Mouse (Mus musculus) kidney, embryonic 15.5 days (tissue): ENCODE results near the gene Znrf1. TPM values are rescaled to one million over a fixed set of nuclear protein-coding genes. Genes with fewer than 3 reads are reported as not detected.
A peak's percentile ranks its signal among the peaks of the same experiment; 100 is the strongest.

Experiments
- ATAC-seq: fragments of 200-750 bp; cut with Nextera tagmentation; replicated peaks from 2 replicates; pipeline ENCODE4 v1.8.0; 2017; ENCODE audit warnings: moderate TSS enrichment; ENCODE audit not compliant: low FRiP score
- H3K27ac ChIP-seq: fragments of 300-500 bp; sonication (generic); 2 replicates; pipeline ENCODE4 v1.5.1; 2015; ENCODE audit warnings: mild to moderate bottlenecking, inconsistent platforms
- H3K27me3 ChIP-seq: fragments of 300-500 bp; sonication (generic); 2 replicates; pipeline ENCODE4 v1.6.1; 2015; ENCODE audit warnings: inconsistent platforms
- H3K36me3 ChIP-seq: fragments of 300-500 bp; sonication (generic); 2 replicates; pipeline ENCODE4 v1.6.1; 2015; ENCODE audit warnings: inconsistent platforms
- H3K4me1 ChIP-seq: fragments of 300-500 bp; sonication (generic); 2 replicates; pipeline ENCODE4 v1.6.1; 2015; ENCODE audit warnings: inconsistent platforms
- H3K4me2 ChIP-seq: fragments of 300-500 bp; sonication (generic); 2 replicates; pipeline ENCODE4 v1.6.1; 2015; ENCODE audit warnings: moderate library complexity, mild to moderate bottlenecking, inconsistent platforms
- H3K4me3 ChIP-seq: fragments of 300-500 bp; sonication (generic); replicated peaks from 2 replicates; pipeline ENCODE4 v1.5.1; 2015; ENCODE audit warnings: mild to moderate bottlenecking, inconsistent platforms
- H3K9ac ChIP-seq: fragments of 300-500 bp; sonication (generic); 2 replicates; pipeline ENCODE4 v1.6.1; 2015; ENCODE audit warnings: mild to moderate bottlenecking, inconsistent platforms
- H3K9me3 ChIP-seq: fragments of 300-500 bp; sonication (generic); replicated peaks from 2 replicates; pipeline ENCODE4 v1.6.1; 2016; ENCODE audit warnings: inconsistent platforms
- WGBS: fragments of 180-500 bp; shearing (Covaris S2); methylation state at CpG from one replicate; pipeline ENCODE4 v1.1.7; 2015; ENCODE audit warnings: mixed read lengths; 5-methylcytosine and 5-hydroxymethylcytosine counted together
- polyA plus RNA-seq: library from polyadenylated mRNA; unstranded; fragments of >200 nt; fragmentation: Nextera tagmentation; extraction: Ambion mirVana; gene quantifications from 2 replicates; pipeline ENCODE4 v1.2.1, GENCODE M21; 2015

Gene Znrf1
- polyA plus RNA-seq, 1 experiment from 2014 or later, result 28.6 TPM

DNA sequence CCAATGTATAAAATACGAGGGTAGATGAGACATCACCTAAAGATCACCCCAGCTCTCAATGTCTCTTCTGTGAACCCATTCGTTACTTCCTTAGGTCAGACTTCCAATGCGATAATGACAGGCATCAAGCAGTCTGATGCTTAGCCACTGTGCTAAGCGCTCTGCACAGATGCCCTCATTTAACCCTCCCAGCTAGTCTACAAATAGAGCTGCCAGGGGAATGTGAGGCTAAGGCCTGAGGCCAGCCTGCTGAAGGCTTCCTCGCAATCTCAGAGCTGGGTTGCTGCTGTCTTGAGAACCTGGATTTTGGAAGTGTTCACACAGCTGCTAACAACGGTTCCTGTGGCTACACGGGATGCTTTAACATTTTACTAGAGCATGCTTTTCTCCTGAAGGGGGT, 23.0 kb upstream of the Znrf1 start:
- 83% methylated on average over 7 of the region's 7 CpGs for WGBS
- no peak for ATAC-seq
- no peak overlapping the region for H3K9ac ChIP-seq
- H3K4me2 ChIP-seq, result no peak overlapping the region
- H3K9me3 ChIP-seq, result no peaks in the 10 kb centered on the region
- no peak overlapping the region for H3K27ac ChIP-seq
- H3K27me3 ChIP-seq, result no peaks in the 10 kb centered on the region
- H3K4me3 ChIP-seq, result no peak overlapping the region
- peaks cover 16% of the 10 kb centered on the region; the same call in 1 of the 2 replicates for H3K4me1 ChIP-seq
- peaks cover 5% of the 10 kb centered on the region; the same call in 1 of the 2 replicates for H3K36me3 ChIP-seq

- H3K27ac ChIP-seq, result no peak overlapping the region
- no peak for ATAC-seq
- H3K4me2 ChIP-seq, result no peak overlapping the region
- no peaks in the 10 kb centered on the region for H3K9me3 ChIP-seq
- 89% methylated on average over 8 of the region's 8 CpGs for WGBS
- no peak overlapping the region for H3K9ac ChIP-seq
- peaks cover 5% of the 10 kb centered on the region; the same call in 1 of the 2 replicates for H3K36me3 ChIP-seq
- H3K4me1 ChIP-seq, result peaks cover 16% of the 10 kb centered on the region; the same call in 1 of the 2 replicates
- H3K27me3 ChIP-seq, result no peaks in the 10 kb centered on the region
- no peak overlapping the region for H3K4me3 ChIP-seq
These were observed 22.5 kb upstream of the Znrf1 start for GRCm38 (mm10) chr8:111513446-111513845.

- H3K9ac ChIP-seq, result no peak overlapping the region
- peaks cover 5% of the 10 kb centered on the region for H3K36me3 ChIP-seq
- H3K4me3 ChIP-seq, result no peak overlapping the region
- 0 out of 2 replicates have a peak overlapping the region, but pooled peaks have one; percentile 7 for H3K27ac ChIP-seq
- H3K9me3 ChIP-seq, result no peaks in the 10 kb centered on the region
- WGBS, result 55% methylated on average over 7 of the region's 7 CpGs
- H3K4me2 ChIP-seq, result no peak overlapping the region
- H3K4me1 ChIP-seq, result peaks cover 9% of the 10 kb centered on the region
- ATAC-seq, result peak; percentile 43; the same call in 1 of the 2 replicates
- no peaks in the 10 kb centered on the region for H3K27me3 ChIP-seq
These were observed 19.4 kb upstream of the Znrf1 start for GRCm38 (mm10) chr8:111516451-111517035.

DNA sequence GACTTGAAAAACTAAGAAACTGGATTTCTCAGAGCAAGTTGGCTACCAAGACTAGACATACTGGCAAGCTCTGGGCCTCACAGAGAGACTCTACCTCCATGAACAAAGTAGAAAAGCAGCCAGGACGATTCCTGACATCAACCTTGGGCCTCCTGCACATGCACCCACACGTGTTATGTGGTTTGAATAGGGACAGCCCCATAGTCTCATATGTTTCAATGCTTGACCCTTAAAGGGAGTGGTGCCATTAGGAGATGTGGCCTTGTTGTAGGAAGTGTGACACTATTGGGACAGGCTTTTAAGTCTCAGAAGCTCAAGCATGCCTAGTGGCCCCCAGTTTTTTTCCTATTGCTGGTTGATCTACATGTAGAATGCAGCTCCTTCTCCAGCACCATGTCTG, 18.4 kb upstream of the Znrf1 start:
- Histone ChIP-seq H3K27ac (no peak overlapping the region), H3K36me3 (peaks cover 5% of the 10 kb centered on the region), H3K27me3 (no peaks in the 10 kb centered on the region), H3K4me2 (no peak overlapping the region), H3K9ac (no peak overlapping the region), H3K9me3 (no peaks in the 10 kb centered on the region), H3K4me3 (no peak overlapping the region), H3K4me1 (peaks cover 11% of the 10 kb centered on the region)
- ATAC-seq, result no peak
- WGBS, result 79% methylated on average over 2 of the region's 2 CpGs

DNA sequence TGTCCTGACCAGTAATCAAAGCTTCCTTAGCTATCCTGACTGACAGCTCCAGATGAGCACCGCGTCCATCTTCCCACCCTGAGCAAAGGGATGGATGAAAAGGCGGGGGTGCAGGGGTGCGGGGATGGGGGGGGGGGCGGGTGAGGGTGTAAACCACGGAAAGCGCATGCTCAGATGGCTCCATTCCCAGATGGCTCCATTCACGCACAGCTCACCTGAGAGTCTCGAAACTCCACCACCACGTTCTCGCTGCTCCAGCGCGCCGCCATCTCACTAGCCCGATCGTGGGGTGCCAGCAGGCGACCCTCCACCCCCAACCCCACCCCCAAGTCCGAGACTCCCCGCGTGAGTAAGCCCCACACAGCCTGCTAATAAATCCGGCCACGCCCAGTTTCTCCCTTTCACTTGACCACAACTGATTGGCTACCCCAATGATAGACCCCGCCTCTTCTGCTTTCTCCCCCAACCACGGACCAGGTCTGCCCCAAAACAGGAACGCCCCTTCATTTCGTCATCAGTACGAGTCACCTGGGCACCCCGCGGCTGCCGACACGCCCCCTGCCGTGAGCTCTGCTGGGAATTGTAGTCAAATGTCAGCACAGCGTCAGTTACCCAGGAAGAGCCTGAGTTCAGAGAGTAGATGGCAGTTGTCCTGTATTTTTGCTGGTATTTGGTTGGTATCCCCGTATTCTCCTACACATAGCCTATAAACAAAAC, 14.0 kb upstream of the Znrf1 start, which contains the start of gene Wdr59:
Gene Wdr59 (minus strand): TSS at position 380 of the 717 bp plus-strand sequence.
- ATAC-seq, result peak; percentile 99
- Histone ChIP-seq H3K36me3 (no peaks in the 10 kb centered on the region; the same call in 1 of the 2 replicates), H3K27me3 (no peaks in the 10 kb centered on the region), H3K4me1 (peaks cover 11% of the 10 kb centered on the region), H3K9me3 (no peaks in the 10 kb centered on the region), H3K4me3 (peak within 1 kb of the TSS; percentile 81), H3K27ac (peak within 1 kb of the TSS; percentile 13; the same call in 1 of the 2 replicates), H3K9ac (peak within 1 kb of the TSS; percentile 59), H3K4me2 (peak within 1 kb of the TSS; percentile 68)
- under 1% methylated on average over 34 of the region's 34 CpGs for WGBS

DNA sequence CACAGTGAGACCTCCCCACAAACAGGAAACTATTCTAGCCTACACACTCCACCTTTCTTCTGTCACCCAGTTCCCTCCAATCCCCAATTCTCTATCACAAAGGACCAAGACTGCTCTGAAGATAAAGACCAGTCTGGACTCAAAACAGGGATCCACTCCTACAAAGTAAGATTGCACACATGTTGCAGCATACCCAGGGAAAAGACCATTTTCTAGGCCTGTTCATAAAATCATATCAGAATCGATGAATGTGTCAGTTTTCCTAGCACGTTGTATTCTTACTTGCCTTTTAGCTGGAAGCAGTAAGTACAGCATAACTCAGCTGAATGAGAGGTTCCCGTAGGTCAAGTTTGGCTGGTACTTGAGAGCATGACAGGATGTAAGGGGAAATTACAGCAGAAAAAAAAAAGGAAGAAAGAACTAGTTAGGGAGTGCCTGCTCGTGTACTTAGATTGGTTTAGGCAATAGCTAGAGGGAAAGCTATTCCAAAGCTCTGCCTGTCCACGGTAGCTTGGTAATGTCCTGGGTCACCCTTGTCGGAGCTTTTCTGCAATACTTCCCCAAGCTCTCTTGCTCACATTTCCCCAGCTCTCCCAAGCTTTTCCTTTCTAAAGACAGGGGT, 9.4 kb upstream of the Znrf1 start:
- H3K9me3 ChIP-seq, result no peaks in the 10 kb centered on the region
- H3K4me2 ChIP-seq, result no peak overlapping the region
- WGBS, result 73% methylated on average over 6 of the region's 6 CpGs
- H3K9ac ChIP-seq, result no peak overlapping the region
- H3K4me3 ChIP-seq, result no peak overlapping the region
- peaks cover 2% of the 10 kb centered on the region; the same call in 1 of the 2 replicates for H3K4me1 ChIP-seq
- H3K27me3 ChIP-seq, result no peaks in the 10 kb centered on the region
- no peak overlapping the region for H3K27ac ChIP-seq
- ATAC-seq, result no peak
- H3K36me3 ChIP-seq, result no peaks in the 10 kb centered on the region

- H3K27ac ChIP-seq, result no peak overlapping the region
- no peak overlapping the region for H3K9ac ChIP-seq
- no peak for ATAC-seq
- H3K36me3 ChIP-seq, result no peaks in the 10 kb centered on the region
- no peaks in the 10 kb centered on the region for H3K27me3 ChIP-seq
- no peak overlapping the region for H3K4me2 ChIP-seq
- H3K9me3 ChIP-seq, result no peaks in the 10 kb centered on the region
- H3K4me1 ChIP-seq, result peaks cover 2% of the 10 kb centered on the region; the same call in 1 of the 2 replicates
- no peak overlapping the region for H3K4me3 ChIP-seq
- 71% methylated on average over 8 of the region's 8 CpGs for WGBS
These were observed 8.7 kb upstream of the Znrf1 start for GRCm38 (mm10) chr8:111527149-111527548.

DNA sequence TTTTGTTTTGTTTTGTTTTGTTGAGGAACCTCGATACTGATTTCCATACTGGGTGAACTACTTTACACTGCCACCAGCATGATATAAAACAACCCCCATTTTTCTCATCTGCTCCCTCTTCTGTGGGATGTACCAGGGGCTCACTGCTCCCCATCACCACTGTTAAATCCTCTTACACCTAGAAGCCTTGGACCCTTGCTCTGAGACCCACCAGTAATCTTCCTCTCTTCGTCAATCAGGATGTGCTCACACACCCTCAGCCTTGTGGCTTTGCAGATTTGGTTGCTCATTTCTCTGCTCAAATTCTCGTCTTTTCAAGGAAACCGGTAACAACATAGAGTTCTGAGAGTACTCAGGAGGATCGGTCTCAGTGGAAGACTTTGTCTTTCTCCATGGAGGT, 7.8 kb upstream of the Znrf1 start:
- H3K27ac ChIP-seq, result no peak overlapping the region
- H3K27me3 ChIP-seq, result no peaks in the 10 kb centered on the region
- no peak overlapping the region for H3K4me3 ChIP-seq
- no peak for ATAC-seq
- no peaks in the 10 kb centered on the region for H3K36me3 ChIP-seq
- H3K4me1 ChIP-seq, result no peaks in the 10 kb centered on the region
- 82% methylated on average over 5 of the region's 5 CpGs for WGBS
- no peak overlapping the region for H3K9ac ChIP-seq
- H3K4me2 ChIP-seq, result no peak overlapping the region
- H3K9me3 ChIP-seq, result no peaks in the 10 kb centered on the region

GRCm38 (mm10) chr8:111531191-111531590, 4.7 kb upstream of the Znrf1 start:
- Histone ChIP-seq H3K9me3 (no peaks in the 10 kb centered on the region), H3K9ac (no peak overlapping the region), H3K27me3 (no peaks in the 10 kb centered on the region), H3K4me2 (no peak overlapping the region), H3K36me3 (no peaks in the 10 kb centered on the region), H3K4me1 (no peaks in the 10 kb centered on the region), H3K4me3 (no peak overlapping the region), H3K27ac (no peak overlapping the region)
- ATAC-seq, result no peak
- 73% methylated on average over 12 of the region's 12 CpGs for WGBS

GRCm38 (mm10) chr8:111531621-111532020, 4.3 kb upstream of the Znrf1 start:
- Histone ChIP-seq H3K9me3 (no peaks in the 10 kb centered on the region), H3K27me3 (no peaks in the 10 kb centered on the region), H3K9ac (no peak overlapping the region), H3K27ac (no peak overlapping the region), H3K4me3 (no peak overlapping the region), H3K36me3 (no peaks in the 10 kb centered on the region), H3K4me1 (no peaks in the 10 kb centered on the region), H3K4me2 (no peak overlapping the region)
- 87% methylated on average over 17 of the region's 17 CpGs for WGBS
- no peak for ATAC-seq

DNA sequence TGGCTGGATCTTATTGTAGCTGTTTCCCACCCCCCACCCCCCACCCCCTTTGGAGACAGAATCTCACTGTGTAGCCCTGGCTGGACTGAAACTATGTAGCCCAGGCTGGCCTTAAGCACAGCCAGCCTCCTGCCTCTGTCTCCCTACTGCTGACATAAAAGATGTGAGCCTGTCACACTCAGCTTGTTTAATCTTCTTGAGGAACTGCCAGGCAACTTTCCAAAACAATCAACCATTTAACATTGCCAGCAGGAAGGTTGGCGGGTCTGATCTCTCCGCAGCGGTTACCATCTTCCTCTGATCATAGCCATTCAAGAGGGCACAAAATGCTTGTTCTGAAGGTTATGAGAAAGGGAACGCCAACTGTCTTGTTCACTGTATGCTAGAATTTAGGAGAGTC, 2.4 kb upstream of the Znrf1 start:
- H3K36me3 ChIP-seq, result no peaks in the 10 kb centered on the region
- ATAC-seq, result no peak
- H3K4me2 ChIP-seq, result no peak overlapping the region
- H3K9ac ChIP-seq, result no peak overlapping the region
- H3K27me3 ChIP-seq, result no peaks in the 10 kb centered on the region
- no peak overlapping the region for H3K27ac ChIP-seq
- 64% methylated on average over 4 of the region's 4 CpGs for WGBS
- H3K9me3 ChIP-seq, result no peaks in the 10 kb centered on the region
- H3K4me1 ChIP-seq, result peaks cover 14% of the 10 kb centered on the region
- H3K4me3 ChIP-seq, result no peak overlapping the region

DNA sequence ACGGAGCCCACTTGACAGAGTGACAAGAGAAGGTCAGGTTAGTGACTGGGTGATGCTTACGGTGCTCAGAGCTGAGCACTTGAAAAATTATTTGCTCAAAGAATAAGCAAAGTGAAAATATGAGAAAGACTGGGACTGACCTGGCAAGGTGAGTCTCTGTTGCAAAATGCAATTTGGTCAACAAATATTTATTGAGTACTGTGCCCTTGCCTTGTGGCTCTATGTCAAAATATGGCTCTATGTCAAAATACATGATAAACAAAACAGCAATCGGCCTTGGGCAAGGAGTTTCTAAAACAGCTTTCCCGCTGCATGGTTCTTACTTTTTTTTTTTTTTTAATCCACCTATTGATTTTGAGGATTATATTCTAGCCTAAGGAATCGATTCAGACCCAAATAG, 406 bp upstream of the Znrf1 start:
- no peak overlapping the region for H3K9ac ChIP-seq
- WGBS, result 40% methylated on average over 5 of the region's 5 CpGs
- no peaks in the 10 kb centered on the region for H3K36me3 ChIP-seq
- H3K9me3 ChIP-seq, result no peaks in the 10 kb centered on the region
- peak overlapping the region; percentile 93 for H3K4me3 ChIP-seq
- no peaks in the 10 kb centered on the region for H3K27me3 ChIP-seq
- H3K4me1 ChIP-seq, result peaks cover 29% of the 10 kb centered on the region
- peak overlapping the region; percentile 96; the same call in 1 of the 2 replicates for H3K27ac ChIP-seq
- no peak for ATAC-seq
- H3K4me2 ChIP-seq, result peak overlapping the region; percentile 88
